Mouse (Mus musculus): ENCODE results near the gene Sox2. TPM values are rescaled to one million over a fixed set of nuclear protein-coding genes. Genes with fewer than 3 reads are reported as not detected.

Sox2 gene
- not detected for total RNA-seq (2023)

GRCm38 (mm10) chr3:34649726-34650620 lies at the start of gene Sox2:
Sox2 (plus strand) TSS chr3:34650405.

All from CD8-positive naive resting alpha-beta T cell, adult 57 days (primary cell).